Mouse (Mus musculus) liver, embryonic 14.5 days (tissue): ENCODE data around the gene Cdc37l1.

Experiments
- CTCF ChIP-seq: IDR thresholded peaks from 2 replicates; pipeline ENCODE4 v1.5.1; 2016; ENCODE audit warnings: antibody characterized with exemption, low read depth, control low read depth
- EP300 ChIP-seq: IDR thresholded peaks from 2 replicates; pipeline ENCODE4 v1.6.1; 2016; ENCODE audit warnings: antibody characterized with exemption, low read depth

DNA sequence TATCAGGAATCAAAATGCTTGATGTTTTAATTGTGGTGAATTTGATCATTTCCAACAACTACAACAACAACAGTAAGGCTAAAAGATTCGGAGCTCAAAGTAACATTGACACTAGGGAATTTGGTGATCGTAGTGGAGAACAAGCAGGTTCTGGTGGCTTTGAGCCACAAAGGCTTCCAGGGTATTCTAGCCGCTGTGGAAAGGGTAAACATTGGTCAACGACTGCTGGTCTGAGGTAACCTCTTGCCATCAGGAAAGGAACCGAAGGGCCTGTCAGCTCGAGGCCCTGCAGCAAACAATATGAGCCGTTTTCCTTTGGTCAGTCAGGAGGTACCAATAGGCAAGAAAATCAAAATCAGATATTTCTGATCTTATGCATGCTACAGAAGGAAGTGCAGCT, 7.5 kb upstream of the Cdc37l1 start:
- TF ChIP-seq CTCF = no peak
- TF ChIP-seq EP300 = no peak
